Mouse (Mus musculus): ENCODE measurements at regions not wholly inside any gene's neighbourhood (a gene's known extent, or its start where the extent isn't known, plus 50 kb on each side); places are given as distances from the start of the nearest gene placed in this dataset.

GRCm38 (mm10) chr11:111155023-111155422 is 89.1 kb downstream of the Kcnj2 start:
- DNase-seq: no peak

- DNase-seq: no peak
These were observed 89.8 kb downstream of the Kcnj2 start for GRCm38 (mm10) chr11:111155747-111156146.

GRCm38 (mm10) chr11:111159299-111159698 is 93.3 kb downstream of the Kcnj2 start:
- DNase-seq: no peak

- no peak for DNase-seq
These were observed 98.9 kb downstream of the Kcnj2 start for GRCm38 (mm10) chr11:111164907-111165306.

- no peak for DNase-seq
These were observed 104.3 kb downstream of the Kcnj2 start for GRCm38 (mm10) chr11:111170174-111170800.

GRCm38 (mm10) chr11:111173525-111173924 is 107.6 kb downstream of the Kcnj2 start:
- DNase-seq: no peak

- DNase-seq: no peak
These were observed 109.6 kb downstream of the Kcnj2 start for GRCm38 (mm10) chr11:111175566-111175965.

- DNase-seq: no peak
These were observed 111.6 kb downstream of the Kcnj2 start for GRCm38 (mm10) chr11:111177516-111177915.

GRCm38 (mm10) chr11:111197422-111197821 is 131.5 kb downstream of the Kcnj2 start:
- DNase-seq: no peak

- DNase-seq: no peak
These were observed 134.5 kb downstream of the Kcnj2 start for GRCm38 (mm10) chr11:111200512-111200911.

GRCm38 (mm10) chr11:111202780-111203179 is 136.8 kb downstream of the Kcnj2 start:
- no peak for DNase-seq

GRCm38 (mm10) chr11:111210565-111210964 is 144.6 kb downstream of the Kcnj2 start:
- no peak for DNase-seq

- DNase-seq: peak; percentile 19
These were observed 146.2 kb downstream of the Kcnj2 start for GRCm38 (mm10) chr11:111212038-111212701.

- DNase-seq: no peak
These were observed 146.9 kb downstream of the Kcnj2 start for GRCm38 (mm10) chr11:111212702-111213328.

- DNase-seq: no peak
These were observed 149.0 kb downstream of the Kcnj2 start for GRCm38 (mm10) chr11:111215006-111215405.

- no peak for DNase-seq
These were observed 157.9 kb downstream of the Kcnj2 start for GRCm38 (mm10) chr11:111223834-111224233.

- no peak for DNase-seq
These were observed 161.3 kb downstream of the Kcnj2 start for GRCm38 (mm10) chr11:111227305-111227704.

GRCm38 (mm10) chr11:111236741-111237140 is 170.8 kb downstream of the Kcnj2 start:
- no peak for DNase-seq

- DNase-seq: no peak
These were observed 173.8 kb downstream of the Kcnj2 start for GRCm38 (mm10) chr11:111239784-111240183.

- no peak for DNase-seq
These were observed 186.3 kb downstream of the Kcnj2 start for GRCm38 (mm10) chr11:111252226-111252625.

- no peak for DNase-seq
These were observed 190.6 kb downstream of the Kcnj2 start for GRCm38 (mm10) chr11:111256596-111256995.

GRCm38 (mm10) chr11:111260691-111261383 is 194.9 kb downstream of the Kcnj2 start:
- no peak for DNase-seq

- DNase-seq: no peak
These were observed 207.7 kb downstream of the Kcnj2 start for GRCm38 (mm10) chr11:111273651-111274050.

GRCm38 (mm10) chr11:111280769-111281168 is 214.8 kb downstream of the Kcnj2 start:
- DNase-seq: no peak

All from right cerebral cortex, postnatal 4 days (tissue).